Mouse (Mus musculus) adrenal gland, postnatal 36 days (tissue): Measurements from ENCODE around the gene Tsga10. TPM values are rescaled to one million over a fixed set of nuclear protein-coding genes. Genes with fewer than 3 reads are reported as not detected.

Experiments
- DNase-seq, 2 experiments: peaks; one replicate each; pipeline ENCODE4 v3.0.0; 2021; ENCODE audit warnings: mixed read lengths in 1 of 2
- total RNA-seq, 2 experiments: library from RNA; stranded (reverse); gene quantifications; 2 replicates each; pipeline ENCODE4 v1.2.3; 2021

The Tsga10 gene
- total RNA-seq, 2 experiments from 2014 or later: 5.1 to 5.2 TPM

- DNase-seq: peak; percentile 99 to 100
Measured at GRCm38 (mm10) chr1:37864511-37865400, 1.5 kb downstream of the Tsga10 start.

DNA sequence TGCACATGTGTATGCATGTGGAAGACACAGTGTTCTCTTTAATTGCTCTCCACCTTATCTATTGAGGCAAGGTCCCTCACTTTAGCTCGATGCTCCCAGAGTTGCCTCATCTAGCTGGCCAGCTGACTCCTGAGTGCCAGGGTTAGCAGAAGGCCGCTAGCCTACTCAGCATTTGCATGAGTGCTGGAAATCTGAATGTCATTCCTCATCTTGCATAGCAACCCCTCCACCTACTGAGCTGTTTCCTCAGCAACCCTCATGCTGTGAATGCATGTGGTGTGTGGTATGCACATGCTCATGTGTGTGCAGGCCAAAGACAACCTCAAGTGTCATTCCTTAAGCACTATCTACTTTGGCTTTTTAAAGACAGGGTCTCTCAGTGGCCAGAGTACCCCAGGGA is 15.5 kb downstream of the Tsga10 start:
- no peak for DNase-seq

GRCm38 (mm10) chr1:37846878-37847277 is 19.4 kb downstream of the Tsga10 start:
- DNase-seq: no peak

- no peak for DNase-seq
Measured at GRCm38 (mm10) chr1:37831681-37832080, 34.5 kb downstream of the Tsga10 start.

GRCm38 (mm10) chr1:37802291-37802690 is 63.9 kb downstream of the Tsga10 start:
- peak; percentile 10 to 29 for DNase-seq

DNA sequence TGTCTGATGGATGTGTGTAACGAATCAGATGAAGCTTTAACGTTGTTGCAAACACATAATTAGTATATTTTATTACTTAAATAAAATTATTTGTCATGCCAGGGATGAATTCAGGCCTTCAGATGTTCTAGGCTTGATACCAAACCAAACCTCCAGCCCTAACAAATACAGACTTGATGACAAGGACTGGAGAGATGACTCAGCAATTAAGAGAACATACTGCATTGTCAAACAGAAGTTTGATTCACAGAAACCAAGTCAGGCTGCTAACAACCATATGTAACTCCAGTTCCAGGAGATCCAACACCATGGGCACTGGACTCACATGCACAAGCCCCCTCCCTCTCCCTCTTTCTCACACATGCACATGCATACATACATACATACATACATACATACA is 65.9 kb downstream of the Tsga10 start:
- no peak for DNase-seq

DNA sequence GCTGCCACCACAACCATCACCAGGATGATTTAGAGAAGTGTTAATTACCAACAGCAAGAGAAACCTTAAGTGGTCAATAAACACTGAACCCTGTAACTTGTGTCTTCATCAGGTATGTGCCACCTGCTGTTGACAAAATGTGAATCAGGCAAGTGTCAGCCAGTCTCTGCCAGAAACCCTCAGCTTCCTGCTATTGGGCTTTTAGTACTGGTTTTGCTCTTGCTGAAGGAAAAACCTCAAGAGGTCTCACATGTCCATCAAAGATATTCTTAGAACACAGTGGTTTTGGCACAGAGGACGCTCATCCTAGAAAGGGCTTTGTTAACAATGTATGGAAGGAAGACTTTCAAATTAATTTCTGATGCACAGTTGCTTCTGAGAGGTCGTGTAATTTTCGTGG is 66.7 kb downstream of the Tsga10 start:
- no peak for DNase-seq

DNA sequence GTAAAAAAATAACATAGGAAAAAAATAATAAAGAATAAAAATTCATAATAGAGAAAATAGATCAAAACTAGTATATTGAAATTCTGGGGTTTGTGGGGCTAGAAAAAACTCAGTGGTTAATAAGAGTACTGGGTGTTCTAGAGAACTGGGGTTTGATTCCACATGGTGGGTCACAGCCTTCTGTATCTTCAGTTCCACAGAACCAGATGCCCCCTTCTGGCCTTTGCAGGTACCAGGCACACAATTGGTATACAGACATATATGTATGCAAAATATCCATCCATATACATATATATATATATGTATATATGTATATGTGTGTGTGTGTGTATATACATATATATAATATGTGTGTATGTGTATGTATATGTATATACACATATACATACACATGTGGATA is 106.8 kb downstream of the Tsga10 start:
- no peak for DNase-seq

- no peak for DNase-seq
Measured at GRCm38 (mm10) chr1:37744650-37745259, 121.5 kb downstream of the Tsga10 start.

DNA sequence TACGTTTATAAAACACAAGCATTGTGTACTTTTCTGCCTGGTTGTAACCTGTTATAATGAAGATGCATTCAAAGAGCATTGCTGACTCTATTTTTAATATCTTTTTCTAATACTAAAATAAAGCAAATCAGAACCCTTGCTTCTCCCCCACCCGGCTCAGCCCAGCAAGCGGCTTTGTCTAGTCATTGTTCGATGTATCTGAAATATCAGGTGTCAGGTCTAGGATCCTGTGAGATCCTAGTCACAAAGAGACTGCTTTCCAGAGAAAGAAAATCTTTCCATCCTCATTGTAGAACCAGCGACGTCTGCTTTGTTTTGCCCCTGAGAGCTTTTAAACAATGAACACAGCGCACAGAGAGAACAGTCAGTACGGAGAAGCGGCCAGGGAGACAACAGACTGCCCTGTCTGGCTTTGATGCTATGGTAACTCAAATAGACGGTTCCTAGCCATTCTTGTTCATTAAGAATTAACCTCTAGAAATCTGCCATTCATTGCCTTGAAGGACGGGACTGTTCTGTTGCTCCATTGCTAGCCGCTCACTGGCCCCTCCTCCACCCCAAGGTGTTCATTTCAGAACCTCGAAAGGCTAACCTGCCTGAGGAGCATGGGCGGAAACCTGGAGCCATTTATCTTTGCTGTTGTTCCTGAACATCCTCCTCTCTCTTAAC is 123.5 kb downstream of the Tsga10 start:
- no peak for DNase-seq

GRCm38 (mm10) chr1:37742126-37742525 is 124.1 kb downstream of the Tsga10 start:
- no peak for DNase-seq

DNA sequence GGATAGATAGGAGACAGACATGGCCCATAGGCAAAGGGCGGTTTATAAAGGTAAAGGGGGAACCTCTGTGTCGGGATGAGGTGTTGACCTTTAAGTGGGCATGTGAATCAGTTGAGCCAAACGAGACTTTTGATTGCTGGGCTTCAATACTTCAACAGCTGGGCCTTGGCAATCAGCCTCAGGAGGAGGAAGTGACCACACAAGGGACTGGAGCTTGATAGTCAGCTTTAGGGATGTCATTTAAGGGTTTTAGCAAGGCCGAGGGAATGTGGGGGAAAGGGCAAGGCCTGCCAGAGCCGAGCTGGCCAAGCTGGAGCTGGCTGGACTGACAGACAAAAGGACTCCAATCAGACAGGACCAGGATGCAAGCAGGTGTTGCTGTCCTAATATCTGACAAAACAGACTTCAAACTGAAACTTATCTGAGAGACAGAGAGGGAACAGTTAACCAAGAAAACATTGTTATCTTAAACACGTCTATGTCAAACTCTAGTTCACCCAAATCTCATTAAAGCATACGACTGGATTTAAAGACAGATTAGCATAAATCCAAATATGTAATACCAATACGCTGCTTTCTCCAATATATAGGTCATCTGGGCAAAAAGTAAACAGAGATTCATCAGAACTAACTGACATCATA is 125.9 kb downstream of the Tsga10 start:
- DNase-seq: no peak

GRCm38 (mm10) chr1:37738895-37739294 is 127.3 kb downstream of the Tsga10 start:
- DNase-seq: no peak

- DNase-seq: no peak
Measured at GRCm38 (mm10) chr1:37737045-37737444, 129.2 kb downstream of the Tsga10 start.

DNA sequence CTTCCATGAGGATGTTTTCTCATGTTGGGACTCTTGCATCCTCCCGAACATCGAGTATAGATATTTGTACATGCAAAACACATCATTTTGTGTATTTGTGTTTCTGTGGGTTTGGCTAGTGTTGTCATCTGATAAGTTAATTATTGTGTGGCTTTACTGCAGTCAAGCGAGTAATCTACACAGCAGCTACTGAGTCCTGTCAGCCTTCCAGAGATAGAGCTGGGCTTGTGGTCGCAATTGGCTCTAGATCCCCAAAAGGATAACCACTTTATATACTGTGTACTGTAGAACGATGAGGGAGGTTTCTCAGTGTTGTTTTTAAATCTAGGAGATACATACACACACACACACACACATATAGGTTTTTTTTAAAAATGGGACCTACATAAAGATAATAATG is 130.3 kb downstream of the Tsga10 start:
- DNase-seq: no peak

DNA sequence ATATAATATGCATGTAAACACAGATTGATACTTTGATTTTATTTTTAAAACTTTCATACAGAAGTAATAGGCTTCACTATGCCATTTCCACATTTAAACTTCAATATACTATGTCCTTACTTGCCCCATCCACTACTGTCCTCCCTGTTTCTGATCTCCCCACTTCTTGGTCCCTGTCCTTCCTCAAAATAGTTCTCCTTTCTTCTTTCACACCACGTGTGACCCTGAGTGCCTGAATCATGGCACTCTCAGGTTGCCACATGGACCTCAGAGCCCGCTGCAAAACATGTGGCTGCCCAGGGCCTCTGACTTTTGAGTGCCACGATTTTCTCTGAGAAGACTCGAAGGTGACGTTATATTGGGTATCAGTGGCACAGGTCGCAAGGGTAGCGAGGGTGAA is 131.4 kb downstream of the Tsga10 start:
- no peak for DNase-seq

GRCm38 (mm10) chr1:37729353-37729752 is 136.9 kb downstream of the Tsga10 start:
- DNase-seq: no peak

GRCm38 (mm10) chr1:37728053-37728452 is 138.2 kb downstream of the Tsga10 start:
- DNase-seq: no peak

- no peak for DNase-seq
Measured at GRCm38 (mm10) chr1:37727186-37727585, 139.0 kb downstream of the Tsga10 start.

DNA sequence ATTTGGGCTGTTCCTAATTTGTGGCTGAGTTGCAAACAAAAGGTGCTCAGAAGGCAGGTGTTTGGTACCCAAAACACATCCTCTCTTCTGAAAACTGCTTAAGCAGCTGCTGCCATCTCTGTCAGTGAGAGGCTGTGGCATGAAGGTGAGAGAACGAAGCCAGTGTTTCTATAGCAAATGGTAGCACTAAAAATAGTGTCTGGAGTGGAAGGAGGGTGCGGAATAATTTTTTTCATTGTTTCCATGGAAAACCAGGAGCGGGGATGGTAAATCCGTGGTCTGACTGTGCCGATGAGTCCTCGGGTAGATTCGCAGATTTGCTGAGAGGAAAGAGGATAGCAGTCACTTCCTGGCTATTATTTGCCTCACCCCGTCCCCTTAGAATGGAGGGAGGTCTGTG is 139.8 kb downstream of the Tsga10 start:
- DNase-seq: no peak

DNA sequence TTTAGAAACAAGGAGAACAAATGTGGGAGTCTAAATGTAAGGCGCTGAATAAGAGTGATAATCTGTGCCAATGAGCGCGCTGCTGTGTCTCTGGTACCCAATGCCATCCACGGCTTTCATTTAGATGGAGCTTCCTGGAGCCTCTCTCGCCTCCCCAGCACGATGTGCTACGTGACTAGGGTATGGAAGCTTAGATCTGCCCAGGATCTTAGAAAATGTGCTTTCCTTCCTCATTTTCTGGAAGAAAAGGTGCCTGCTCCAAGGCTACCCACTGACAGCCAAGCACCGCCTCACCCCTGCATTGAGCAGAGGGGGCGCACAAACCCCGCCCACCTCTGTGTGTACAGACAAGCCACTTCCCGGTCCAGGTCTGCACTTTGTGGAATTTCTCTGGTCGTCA is 140.3 kb downstream of the Tsga10 start:
- DNase-seq: no peak

DNA sequence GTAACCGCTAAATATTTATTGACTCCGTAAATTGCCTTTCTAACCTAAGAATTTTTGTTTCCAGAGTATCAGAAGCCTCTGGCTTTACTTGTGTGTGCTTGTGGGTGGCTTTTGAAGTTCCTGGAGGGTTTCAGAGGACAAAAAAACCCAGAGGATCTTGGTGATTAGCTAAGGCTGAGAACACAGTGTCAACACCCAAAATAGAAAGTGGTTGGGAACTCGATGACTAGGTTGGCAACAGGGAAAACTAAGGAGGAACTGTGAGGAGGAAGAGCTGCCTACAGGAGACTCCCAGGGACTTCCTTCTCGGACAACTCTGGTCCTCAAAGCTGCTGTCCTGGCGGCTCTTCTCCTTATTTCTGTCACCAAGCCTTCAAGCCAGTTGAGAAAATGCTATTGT is 145.1 kb downstream of the Tsga10 start:
- no peak for DNase-seq
